Mouse (Mus musculus): ENCODE data around the gene Rpp38. TPM values are rescaled to one million over a fixed set of nuclear protein-coding genes. Genes with fewer than 3 reads are reported as not detected.

Gene Rpp38
- polyA plus RNA-seq (2012; rRNA removed): 4.8 and 6.9 TPM in 2 replicates

DNA sequence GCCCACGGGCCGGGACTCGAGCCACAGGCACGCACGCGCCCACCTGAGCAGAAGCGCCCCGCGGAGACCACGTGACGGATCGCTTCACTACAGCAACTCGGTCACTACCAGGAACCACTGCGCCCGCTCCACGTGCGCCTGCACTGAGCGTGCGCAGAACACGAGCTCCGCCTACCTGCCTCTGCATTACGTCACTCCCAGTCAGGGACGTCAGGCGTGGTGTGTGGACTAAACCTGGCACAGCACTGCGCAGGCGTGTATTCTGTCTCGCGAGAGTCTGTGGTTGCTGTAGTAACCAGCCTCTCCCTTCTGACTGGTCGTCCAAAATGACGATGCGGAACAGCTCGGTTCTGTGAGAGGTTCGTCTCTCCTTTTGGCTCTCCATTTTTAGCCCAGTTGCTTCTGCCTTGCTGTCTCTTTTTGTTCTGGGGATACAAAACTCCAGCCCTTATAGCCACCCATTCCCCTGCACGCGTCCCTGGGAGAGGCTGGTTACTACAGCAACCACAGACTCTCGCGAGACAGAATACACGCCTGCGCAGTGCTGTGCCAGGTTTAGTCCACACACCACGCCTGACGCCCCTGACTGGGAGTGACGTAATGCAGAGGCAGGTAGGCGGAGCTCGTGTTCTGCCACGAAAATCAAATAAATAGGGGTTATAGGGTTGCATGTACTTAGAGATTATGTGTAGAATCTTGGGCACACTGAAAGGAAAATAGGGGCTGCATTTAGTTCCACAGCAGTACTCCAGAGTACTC is at the start of gene Rpp38:
Rpp38 (minus strand) TSS at position 160 of the 759 bp plus-strand sequence.
- WGBS: under 1% methylated on average over 45 of the region's 45 CpGs

DNA sequence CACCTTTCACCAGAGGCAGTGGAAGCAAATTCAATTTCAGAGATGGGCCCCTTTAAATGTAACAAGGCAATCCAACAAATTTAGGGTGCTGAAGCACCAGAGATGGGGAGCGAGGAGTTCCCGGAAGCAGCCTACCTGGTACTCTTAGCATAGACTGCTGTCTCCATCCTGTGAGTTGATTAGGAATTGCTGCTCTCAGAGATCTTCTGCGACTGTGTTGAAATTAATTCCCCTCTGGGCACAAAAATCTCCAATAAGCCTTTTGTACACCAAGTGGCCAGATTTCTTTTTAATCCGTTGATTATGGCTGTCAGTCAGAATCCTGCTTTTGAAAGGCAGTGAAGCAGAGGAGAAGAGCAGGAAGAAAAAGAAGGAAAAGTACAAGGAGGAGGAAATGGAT is 32.7 kb upstream of the Rpp38 start:
- DNase-seq (ENCODE audit: low read depth, low spot score): no peak
- 59% methylated on average over 4 of the region's 4 CpGs for WGBS

More for the DNA sequence above, at the start of gene Rpp38:
- DNase-seq (ENCODE audit: low read depth, low spot score): peak; percentile 83

DNA sequence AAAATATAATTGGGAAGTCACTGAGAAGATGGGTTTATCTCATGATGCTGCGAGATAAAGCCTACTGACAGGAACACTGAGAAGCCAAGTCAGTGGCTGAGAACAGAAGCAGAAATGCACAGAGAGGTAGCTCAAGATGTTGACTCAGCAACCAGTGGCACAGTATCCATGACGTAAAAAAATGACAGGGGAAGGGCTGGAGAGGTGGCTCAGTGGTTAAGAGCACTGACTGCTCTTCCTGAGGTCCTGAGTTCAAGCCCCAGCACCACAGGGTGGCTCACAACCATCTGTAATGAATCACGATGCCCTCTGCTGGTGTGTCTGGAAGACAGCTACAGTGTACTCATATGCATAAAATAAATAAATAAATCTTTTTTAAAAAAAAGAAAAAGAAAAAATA is 28.6 kb upstream of the Rpp38 start:
- WGBS: 85% methylated on average over 3 of the region's 3 CpGs
- no peak for DNase-seq (ENCODE audit: low read depth, low spot score)

DNA sequence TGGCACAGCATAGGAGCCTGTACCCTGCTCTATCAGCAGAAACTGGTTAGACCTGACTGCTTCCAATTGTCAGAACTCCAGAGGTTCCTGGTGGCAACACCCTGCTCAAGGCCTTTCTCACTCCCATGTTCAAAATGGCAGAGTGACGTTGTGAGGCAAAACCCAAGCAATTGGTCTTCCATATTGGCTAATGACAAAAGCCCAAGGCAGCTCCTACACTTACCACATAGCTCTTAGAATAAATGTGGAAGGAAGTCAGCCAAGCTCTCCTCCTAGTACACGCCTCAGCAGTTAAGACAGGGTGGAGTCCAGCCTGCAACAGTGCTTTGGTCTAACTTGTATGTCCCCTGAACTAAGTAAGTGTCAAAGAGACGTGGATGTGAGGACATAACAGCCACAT is 25.4 kb upstream of the Rpp38 start:
- 49% methylated on average over 3 of the region's 3 CpGs for WGBS
- no peak for DNase-seq (ENCODE audit: low read depth, low spot score)

DNA sequence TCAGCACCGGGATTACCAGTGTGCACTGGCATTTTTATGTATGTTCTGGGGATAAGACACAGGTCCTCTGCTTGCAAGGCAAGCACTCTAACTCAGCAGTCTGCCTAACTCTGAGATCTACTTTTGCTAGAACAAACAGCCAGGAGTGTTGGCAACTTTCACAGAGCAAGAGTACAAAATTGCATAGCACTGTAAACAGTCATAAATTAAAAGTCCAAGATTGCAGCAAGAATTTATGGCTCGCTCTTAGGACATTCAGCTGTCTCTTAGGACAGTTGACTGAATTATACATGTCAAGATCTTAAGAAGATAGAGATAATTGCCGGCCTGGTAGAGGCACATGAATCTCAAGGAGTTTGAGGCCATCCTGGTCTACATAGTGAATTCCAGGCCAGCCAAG is 23.9 kb upstream of the Rpp38 start:
- DNase-seq (ENCODE audit: low read depth, low spot score): no peak
- WGBS: 18% methylated on average over 3 of the region's 3 CpGs

DNA sequence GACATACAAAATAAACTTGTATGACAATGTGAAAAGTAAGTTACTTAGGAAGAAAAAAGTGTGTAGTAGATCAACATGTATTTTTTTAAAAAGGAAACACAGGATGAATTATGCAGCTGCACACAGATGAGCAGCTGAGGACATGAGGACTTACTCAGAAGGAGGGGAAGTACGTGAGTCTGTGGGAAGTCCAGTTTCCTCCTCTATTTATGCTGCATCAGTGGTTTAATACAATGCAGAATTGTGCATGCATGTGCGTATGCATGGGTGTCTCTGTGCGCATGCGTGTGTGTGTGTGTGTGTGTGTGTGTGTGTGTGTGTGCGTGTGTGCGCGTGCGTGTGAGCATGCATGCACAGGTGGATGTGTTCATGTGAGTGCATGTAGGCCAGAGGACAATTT is 23.4 kb upstream of the Rpp38 start:
- DNase-seq (ENCODE audit: low read depth, low spot score): no peak
- 82% methylated on average over 8 of the region's 8 CpGs for WGBS

DNA sequence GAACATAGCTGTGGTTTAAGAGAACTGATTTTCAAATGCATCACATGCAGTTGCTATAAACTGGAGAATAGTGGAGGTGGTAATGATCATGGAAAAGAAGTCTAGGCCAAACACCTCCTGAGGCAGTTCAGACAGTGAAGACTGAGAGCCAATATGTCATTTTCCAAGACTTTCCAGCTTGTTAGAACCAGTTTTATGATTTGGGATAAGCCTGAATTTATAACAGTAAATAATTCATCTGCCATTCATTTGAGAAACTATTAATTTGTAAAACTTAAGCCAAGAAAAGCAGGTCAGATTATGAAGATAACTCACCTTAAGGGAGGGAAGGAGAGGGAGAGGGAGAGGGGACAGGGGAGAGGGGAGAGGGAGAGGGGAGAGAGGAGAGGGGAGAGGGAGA is 20.7 kb upstream of the Rpp38 start:
- DNase-seq (ENCODE audit: low read depth, low spot score): no peak

DNA sequence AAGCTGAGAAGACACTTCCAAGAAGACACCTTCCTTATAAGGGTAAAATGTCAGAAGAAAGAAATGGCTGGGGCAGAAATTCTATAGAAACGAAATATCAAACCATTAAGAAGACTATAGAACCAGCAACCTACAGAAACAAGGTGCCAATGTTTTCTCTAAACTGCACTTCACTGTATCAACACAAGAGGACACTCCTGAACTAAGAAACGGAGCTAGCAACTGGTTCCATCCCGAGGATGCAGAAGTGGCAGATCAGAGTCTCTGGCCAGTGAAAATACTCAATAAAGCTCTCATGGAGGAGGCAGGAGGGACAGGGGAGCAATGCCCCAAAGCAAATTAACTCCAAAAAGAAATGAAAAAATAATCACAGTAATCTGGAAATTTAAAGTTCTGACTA is 16.5 kb upstream of the Rpp38 start:
- DNase-seq (ENCODE audit: low read depth, low spot score): no peak
- 10% methylated on average over 3 of the region's 3 CpGs for WGBS

DNA sequence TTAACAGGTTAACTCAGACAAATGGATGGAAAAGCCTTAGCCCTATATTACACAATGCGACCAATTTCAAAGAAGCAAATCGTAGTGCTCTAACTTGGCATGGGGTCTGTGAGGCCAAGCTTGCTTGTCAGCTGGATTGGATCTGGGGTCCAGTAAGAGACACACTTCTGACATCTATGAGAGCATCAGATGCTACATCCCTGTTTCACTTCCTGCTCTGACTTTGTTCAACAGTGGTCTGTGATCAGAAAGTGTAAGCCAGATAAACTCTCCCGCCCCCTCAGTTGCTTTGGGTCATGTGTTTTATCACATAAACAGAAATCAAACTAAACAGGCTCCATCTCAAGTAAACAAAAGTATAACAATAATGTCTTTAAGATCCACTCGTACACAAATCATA is 16.0 kb upstream of the Rpp38 start:
- 75% methylated on average over 4 of the region's 4 CpGs for WGBS
- no peak for DNase-seq (ENCODE audit: low read depth, low spot score)

DNA sequence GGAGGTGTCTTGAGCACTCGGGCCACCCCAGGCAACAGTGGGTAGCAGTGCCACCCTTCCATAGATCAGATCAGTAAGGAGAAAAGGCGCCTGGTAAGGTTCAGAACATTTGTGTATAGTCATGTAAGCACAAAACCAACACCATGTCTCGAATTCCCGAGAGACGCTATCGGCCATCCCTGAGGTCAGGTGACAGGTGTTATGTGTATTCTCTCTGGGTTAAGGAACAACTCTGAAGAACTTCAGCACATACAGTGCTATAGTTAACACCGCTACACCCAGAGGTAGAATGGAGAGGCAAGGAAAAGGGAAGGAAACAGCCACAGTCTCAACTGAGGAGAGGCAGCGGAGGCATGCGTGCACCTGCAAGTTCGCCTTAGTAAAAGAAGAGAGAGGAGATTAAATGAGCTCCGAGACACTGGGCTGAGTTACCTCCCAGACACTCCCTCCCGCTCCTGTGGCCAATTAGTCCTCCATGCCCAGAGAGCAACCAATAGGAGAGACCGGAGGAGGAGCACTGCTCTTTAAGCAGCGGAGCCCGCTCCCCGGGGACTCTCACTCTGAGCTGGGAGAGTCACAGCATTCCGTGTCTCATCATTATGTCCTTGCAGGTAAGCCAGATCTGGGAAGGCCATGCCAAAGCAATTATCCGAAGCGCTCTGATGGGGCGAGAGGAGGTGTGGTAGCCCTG is 3.3 kb upstream of the Rpp38 start, which contains the start of gene Acbd7:
Acbd7 (plus strand) TSS at position 558 of the 691 bp plus-strand sequence.
- DNase-seq (ENCODE audit: low read depth, low spot score): peak; percentile 75
- whole genome bisulfite sequencing: 2% methylated on average over 20 of the region's 20 CpGs

DNA sequence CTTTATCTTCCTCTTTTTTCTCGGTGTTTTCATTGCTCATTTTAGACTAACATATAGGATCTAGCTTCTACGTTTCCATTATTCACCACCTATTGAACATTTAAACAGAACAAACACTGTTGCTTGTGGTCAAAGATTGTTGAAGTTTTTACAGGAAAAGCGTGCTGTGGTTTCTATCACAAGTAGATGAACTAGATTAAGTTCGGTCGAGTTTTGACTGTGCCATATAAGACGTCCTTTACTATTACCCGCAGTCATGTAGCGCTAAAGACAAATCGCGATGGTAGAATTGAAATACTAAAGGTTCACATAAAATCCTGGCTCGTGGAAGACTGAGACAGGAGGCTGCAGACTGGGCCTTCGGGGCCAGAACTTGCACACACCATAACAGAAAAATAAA is 1.3 kb upstream of the Rpp38 start:
- 88% methylated on average over 12 of the region's 12 CpGs for WGBS
- no peak for DNase-seq (ENCODE audit: low read depth, low spot score)

DNA sequence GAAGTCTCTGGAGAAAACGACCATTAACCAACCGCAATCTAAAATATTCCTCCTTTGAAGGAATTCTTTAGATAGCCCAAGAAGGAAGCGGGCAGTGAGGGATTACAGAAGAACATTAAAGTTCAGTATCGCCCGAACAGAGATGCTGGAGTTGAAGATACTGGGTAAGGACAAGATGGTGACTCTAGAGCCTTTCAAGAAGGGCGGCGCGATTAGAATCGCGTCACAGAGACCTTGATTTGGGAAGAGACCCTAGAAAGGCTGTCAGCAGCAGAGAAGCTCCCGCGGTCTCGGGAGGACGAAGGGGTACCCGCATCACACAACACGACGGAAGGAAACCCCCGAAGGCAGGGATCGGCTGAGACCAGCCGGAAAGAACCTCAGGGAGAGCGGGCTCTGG is 387 bp downstream of the Rpp38 start:
- no peak for DNase-seq (ENCODE audit: low read depth, low spot score)
- under 1% methylated on average over 21 of the region's 21 CpGs for WGBS

DNA sequence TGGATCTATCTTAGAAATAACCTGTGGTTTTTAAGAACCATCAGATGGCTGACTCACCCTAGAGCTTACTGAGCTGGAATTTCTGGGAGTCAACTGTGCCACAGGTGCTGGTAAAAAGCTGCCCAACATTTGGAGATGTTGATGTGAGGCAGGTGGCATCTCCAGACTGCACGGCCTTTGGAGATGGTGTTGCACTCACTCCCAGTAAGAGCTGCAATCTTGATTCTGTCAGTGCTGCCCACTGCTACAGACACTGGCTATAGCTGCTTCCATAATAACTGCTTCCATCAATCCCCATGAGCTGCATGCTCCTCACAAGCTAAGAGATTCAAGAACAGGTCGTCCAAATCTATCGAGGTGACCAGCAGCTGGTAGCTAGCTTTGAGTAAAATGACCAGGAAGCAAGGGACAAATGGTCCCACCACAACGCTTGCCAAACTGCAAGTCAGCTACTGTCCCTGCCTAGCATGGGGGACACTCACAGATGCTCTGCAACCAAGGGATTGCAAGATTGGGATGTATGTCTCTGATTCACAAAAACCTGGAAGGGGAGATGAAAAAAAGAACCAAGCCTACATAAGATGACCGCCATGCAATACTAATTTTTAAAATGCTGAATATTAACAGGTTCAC is 1.3 kb downstream of the Rpp38 start:
- no peak for DNase-seq (ENCODE audit: low read depth, low spot score)
- WGBS: 38% methylated on average over 5 of the region's 5 CpGs

DNA sequence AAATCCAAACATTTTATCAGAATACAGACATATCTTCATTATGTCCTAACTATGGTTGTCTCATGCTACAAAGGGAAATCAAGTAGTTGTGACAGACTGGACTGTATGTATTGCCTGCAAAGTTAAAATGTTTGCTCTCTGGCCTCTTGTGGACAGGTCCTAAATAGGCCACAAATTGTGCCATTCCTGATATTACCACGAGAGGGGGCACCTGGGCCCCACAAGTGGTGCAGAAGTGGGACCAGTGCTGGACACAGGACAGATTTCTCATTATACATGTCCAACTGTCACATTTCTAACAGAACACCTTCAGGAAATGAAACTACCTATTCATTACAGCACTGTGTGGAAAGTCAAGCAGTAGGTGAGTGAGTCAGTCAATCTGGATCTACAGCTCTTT is 5.1 kb downstream of the Rpp38 start:
- no peak for DNase-seq (ENCODE audit: low read depth, low spot score)
- 21% methylated on average over 1 of the region's 1 CpGs for WGBS

DNA sequence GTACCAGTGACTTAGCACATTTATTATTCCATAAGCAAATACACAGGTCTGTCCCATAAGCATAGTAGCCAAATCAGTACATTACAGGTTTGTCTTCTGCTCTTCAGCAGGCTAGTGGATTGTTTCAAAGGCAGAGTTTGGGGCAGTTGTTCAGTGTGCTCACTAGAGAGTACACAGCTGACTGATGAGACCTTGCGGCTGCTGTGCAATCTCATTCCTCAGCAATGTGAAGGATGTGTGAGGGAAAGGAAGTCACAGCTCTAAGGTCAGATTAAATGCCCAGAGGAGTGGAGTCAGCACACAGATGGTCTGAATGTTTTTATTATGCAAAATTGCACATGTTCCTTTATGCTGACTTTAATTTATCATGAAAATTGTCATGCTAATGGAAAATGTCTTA is 5.9 kb downstream of the Rpp38 start:
- WGBS: 86% methylated on average over 1 of the region's 1 CpGs
- DNase-seq (ENCODE audit: low read depth, low spot score): no peak

DNA sequence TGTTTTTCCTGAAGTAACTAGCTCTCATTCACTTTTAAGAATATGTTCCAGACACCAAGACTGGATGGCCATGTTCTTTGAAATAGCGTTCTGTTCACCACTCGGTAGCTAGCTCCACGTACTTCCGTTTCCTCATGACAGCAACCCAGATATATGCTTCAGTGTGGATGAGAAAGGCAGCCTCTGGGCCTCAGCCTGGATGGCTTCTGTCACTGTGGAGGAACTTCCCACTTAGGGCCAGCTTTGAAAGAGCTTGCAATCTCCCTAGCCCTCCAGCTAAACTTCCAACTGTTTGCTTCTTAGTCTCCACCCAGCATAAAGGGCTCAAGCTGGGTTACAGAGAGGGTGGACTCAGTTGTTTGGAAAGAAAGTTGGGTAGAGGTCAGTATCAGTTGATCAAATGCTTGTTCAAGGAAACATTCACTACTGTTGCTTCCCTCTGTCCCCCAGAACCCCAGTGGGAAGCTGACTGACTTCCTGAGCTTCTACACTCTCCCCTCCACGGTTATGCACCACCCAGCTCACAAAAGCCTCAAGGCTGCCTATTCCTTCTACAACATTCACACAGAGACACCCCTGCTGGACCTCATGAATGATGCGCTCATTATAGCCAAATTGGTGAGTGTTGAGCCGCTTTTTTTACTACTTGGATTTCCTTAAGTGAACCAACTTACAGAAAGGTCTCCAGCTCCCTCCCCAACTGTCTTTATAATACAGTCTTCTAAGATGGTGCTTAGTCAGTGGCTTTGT is 7.9 kb downstream of the Rpp38 start:
- no peak for DNase-seq (ENCODE audit: low read depth, low spot score)
- 94% methylated on average over 7 of the region's 7 CpGs for WGBS

DNA sequence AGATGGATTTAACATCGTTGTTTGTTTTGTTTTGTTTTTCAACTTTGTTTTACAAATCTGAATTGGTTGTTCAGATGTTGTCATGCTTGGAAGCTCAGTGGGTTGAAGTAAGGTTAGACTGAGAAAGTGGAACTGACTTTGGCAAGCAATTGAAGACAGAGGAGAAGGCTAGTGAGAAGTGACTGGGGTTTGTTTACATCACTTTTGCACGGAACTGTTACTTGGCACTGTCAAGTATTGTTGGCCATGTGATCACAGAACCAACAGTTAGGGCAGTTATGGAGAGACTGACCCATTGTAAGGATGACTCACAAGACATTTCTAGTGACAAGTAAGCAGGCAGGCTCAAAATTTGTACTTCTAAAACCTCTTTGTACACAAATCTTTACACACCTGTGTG is 9.3 kb downstream of the Rpp38 start:
- DNase-seq (ENCODE audit: low read depth, low spot score): no peak
- 55% methylated on average over 2 of the region's 2 CpGs for WGBS

DNA sequence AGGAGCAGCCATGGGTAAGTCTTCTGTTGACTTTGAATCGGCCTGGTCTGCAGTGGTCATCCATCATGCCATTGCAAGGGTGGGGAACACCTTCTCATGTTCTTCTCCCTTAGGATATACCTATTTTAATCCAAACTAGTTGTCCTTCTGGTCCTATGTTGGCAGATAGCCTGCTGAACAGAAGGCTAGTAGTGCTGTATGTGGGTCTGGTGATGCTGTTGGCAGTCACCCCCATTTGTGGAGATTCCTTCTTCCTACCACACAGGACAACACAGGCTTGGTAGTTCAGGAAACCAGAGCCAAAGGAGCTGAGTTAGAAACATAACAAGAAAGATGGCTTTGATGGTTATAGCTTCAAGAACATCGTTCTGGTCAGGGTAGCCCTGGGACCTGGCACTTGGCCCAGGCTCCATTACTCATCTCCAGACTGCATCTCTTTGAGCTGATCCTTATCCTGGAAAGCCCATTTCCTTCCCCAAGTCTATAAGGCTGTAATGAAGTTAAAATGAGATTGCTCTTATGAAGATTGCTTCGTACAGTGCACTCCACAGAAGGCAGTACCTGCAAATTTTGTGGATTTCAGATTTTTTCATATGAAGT is 26.9 kb downstream of the Rpp38 start:
- WGBS: 55% methylated on average over 3 of the region's 3 CpGs
- DNase-seq (ENCODE audit: low read depth, low spot score): no peak

DNA sequence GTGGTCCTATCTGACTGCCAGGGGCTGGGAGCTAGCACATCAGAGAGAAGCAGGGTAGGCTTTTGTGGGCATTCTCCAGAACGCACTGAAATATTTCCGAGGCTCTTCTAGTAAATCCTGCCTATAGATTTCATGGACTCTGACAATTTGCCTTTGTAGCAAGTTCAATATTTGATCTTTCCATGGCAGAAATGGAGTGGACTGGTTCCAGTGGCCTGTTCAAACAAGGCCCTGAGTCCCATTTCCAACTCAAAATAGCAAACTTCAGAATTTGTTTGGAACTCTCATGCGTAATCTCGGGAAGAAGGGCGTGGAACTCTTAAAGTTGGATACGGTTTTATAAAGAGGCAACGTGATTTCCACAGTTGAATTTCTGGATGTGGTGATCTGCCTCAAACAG is 36.6 kb downstream of the Rpp38 start:
- WGBS: 59% methylated on average over 7 of the region's 7 CpGs
- DNase-seq (ENCODE audit: low read depth, low spot score): no peak

DNA sequence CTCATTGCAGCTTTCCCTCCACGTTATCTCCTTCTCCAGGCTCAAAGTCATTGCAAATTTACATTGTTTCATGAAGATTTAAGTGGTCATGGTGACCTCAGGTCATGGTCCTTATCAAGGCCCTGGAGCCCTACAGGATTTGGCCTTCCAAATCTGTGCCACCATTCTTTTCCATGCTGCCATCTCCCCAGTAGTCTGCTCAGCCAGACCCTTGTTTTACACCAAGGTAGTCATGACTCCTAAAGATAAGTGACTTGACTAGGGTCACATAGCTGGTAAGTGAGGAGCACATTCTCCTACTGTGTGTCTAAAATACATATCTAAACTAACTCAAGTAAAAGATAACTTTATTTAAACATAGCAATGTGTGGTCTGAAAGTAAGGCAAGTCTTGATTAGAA is 40.3 kb downstream of the Rpp38 start:
- DNase-seq (ENCODE audit: low read depth, low spot score): no peak
- WGBS: 79% methylated on average over 1 of the region's 1 CpGs
